Mouse (Mus musculus): ENCODE data around the gene Gjb1. TPM values are rescaled to one million over a fixed set of nuclear protein-coding genes. Genes with fewer than 3 reads are reported as not detected.

Gene Gjb1
- total RNA-seq, 2 experiments from 2014 or later: 8.3 to 10.3 TPM

DNA sequence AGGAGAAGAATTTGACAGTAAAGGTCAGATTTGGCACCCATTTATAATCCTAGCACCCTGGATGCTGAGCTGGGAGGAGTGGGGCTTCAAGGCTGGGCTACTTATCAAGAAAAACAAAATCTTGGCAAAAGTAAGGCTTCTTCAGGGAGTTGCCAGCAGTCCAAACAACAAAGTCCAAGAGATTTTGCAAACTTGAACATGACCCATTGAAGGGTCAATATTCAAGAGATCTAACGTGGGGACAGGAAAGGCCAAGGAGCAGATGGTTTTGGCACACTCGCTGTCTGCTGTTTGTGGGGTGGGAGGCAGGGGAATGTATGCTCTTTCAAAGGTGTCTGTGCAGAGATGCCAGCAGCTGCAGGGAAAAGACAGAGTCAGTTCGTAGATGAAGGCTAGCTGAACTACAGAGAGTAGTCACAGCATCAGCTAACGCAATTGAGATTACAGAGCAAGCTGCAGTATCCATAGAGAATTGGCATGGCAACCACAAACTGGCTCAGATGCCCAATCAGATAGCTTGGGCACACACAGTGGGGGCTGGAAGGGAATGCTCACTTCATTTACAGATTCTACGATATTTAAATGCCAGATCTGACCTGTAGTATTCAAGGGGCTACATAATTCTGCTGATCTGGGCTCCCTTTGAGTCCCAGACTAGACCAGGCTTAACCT is 12.8 kb downstream of the Gjb1 start:
- DNase-seq (ENCODE audit: low spot score in 2 of 2): peak; percentile 14 to 24
- intact Hi-C loops (cut with DNase I): no loop called here

GRCm38 (mm10) chrX:101394341-101394740 is 18.2 kb downstream of the Gjb1 start:
- no peak for DNase-seq (ENCODE audit: low spot score in 2 of 2)
- intact Hi-C loops (cut with DNase I): no loop called here

GRCm38 (mm10) chrX:101396459-101396858 is 20.3 kb downstream of the Gjb1 start:
- DNase-seq (ENCODE audit: low spot score in 2 of 2): no peak
- intact Hi-C loops (cut with DNase I): no loop called here

GRCm38 (mm10) chrX:101418946-101419724 is 43.0 kb downstream of the Gjb1 start:
- DNase-seq (ENCODE audit: low spot score in 2 of 2): peak; percentile 27 to 28
- intact Hi-C loops (cut with DNase I): loop anchor here (1.0 to 2.0 kb wide), 2 partner anchors 10 to 86 kb away; partner anchors contain the start of gene Nono

DNA sequence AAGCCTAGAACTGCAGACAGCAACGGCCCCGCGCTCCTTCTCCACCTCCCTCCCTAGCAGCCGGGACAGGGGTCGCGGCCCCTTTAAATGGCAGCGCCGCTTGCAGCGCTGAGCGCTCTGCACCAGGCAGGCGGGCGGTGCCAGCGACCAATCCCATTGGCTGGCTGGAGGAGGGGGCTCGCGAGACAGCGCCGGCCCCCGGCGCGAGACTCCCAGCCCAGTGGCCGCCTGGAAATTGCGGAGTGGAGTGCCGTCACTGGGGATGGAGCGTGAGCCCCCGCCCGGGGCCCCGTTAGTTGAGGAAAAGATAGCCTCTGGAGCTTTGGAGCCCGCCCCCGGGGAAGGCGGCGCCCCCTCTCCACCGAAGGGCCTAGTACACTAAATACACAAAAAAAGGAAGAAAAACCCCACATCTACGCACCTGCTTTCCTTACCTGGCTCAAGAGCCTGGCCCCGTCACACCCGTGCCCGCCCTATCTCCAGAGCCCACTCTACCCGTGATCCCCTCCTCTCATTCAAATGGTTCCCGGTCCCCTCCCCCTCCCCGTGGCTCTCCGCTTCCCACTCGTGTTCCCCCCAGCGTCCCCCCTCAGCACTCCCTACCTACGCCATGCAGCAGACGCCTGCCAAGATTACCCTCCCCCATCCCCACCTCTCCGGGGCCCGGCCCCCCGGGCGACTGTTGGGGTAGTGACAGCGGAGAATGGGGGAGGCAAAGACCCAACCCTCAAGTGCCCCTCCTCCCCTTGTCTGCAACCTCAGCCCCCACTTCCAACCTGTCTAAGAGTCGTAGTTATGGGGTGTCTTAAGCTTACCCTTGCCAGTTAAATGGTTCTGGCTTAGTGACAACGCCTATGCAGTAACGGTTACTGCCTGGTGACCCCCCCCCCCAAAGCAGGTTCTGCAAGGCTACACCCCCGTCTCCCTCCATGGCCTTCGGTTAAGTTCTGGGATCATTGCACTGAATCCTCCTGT is 43.8 kb downstream of the Gjb1 start:
- intact Hi-C loops (cut with DNase I): loop anchor here (1.0 to 10.0 kb wide), 3 partner anchors 9 to 285 kb away; partner anchors contain the start of gene Nono
- DNase-seq (ENCODE audit: low spot score in 2 of 2): peak; percentile 83 to 88

DNA sequence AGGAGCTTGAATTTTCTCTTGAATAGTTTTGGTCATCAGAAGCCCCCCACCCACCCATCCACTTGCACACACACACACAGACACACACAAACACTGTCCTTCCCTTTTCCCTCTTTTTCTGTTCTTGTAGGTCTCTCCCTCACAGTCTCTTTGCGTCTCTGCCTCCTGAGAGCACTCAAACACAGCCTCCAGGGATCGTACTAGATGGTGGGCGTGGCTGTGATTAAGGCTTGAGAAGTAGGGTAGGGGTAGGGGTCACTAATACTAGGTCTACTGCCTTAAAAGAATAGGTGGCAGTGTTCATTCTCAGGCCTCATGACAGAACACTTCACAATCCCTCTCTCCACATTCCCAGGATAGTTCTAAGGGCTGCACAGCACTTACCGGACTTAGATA is 44.5 kb downstream of the Gjb1 start, which contains the start of gene Zmym3:
TSS of gene Zmym3 (minus strand) at position 150 of the 396 bp plus-strand sequence.
- DNase-seq (ENCODE audit: low spot score in 2 of 2): no peak
- intact Hi-C loops (cut with DNase I): loop anchor here (10.0 kb wide), 1 partner anchor 286 kb away; no protein-coding TSS in a partner anchor

- intact Hi-C loops (cut with DNase I): loop anchor here (10.0 kb wide), 1 partner anchor 289 kb away; no protein-coding TSS in a partner anchor
- DNase-seq (ENCODE audit: low spot score in 2 of 2): no peak
These were observed 47.3 kb downstream of the Gjb1 start for GRCm38 (mm10) chrX:101423462-101423861.

DNA sequence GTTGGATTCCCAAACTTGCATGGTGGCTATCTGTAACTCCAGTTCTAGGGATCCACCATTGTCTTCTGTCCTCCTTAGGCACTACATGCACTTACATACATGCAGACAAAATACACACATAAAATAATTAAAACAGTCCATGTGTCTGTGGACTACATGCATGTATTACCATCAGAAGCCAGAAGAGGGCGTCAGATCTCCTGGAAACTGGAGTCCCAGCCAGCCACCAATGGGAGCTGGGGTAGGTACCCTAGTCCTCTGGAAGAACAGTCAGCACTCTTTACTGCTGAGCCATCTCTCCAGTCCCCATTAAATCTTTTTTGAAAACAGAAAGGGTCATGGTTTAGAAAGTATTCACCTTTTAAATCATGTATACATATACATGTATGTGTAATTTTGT is 51.6 kb downstream of the Gjb1 start:
- no peak for DNase-seq (ENCODE audit: low spot score in 2 of 2)
- intact Hi-C loops (cut with DNase I): loop anchor here (10.0 kb wide), 1 partner anchor 293 kb away; no protein-coding TSS in a partner anchor

DNA sequence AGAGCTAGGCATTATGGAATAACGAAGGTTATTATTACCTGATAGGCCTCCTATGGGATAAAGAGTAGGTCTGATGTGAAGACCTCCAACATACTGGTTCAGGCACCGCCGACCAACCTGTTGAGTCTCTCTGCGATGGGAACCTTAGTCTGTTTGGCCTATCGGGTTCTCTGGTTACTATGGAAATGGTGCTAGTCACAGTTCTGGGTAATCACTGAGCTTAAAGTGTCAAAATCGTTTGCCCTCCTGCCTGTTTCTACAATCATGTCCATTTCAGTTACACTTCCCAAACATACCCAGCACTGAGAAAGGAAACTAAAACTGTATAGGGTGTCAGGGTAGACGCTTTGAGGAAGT is 52.6 kb downstream of the Gjb1 start:
- intact Hi-C loops (cut with DNase I): loop anchor here (1.0 to 10.0 kb wide), 2 partner anchors 9 to 294 kb away; no protein-coding TSS in a partner anchor

GRCm38 (mm10) chrX:101429142-101429949 is 53.2 kb downstream of the Gjb1 start, which contains the start of gene Nono:
Nono (plus strand) TSS chrX:101429318.
- DNase-seq (ENCODE audit: low spot score in 2 of 2): peak; percentile 83 to 95
- intact Hi-C loops (cut with DNase I): loop anchor here (1.0 to 10.0 kb wide), 2 partner anchors 10 to 295 kb away; no protein-coding TSS in a partner anchor

More for the DNA sequence above, 52.6 kb downstream of the Gjb1 start:
- peak in 1 of 2 experiments; percentile 5 for DNase-seq (ENCODE audit: low spot score in 2 of 2)

DNA sequence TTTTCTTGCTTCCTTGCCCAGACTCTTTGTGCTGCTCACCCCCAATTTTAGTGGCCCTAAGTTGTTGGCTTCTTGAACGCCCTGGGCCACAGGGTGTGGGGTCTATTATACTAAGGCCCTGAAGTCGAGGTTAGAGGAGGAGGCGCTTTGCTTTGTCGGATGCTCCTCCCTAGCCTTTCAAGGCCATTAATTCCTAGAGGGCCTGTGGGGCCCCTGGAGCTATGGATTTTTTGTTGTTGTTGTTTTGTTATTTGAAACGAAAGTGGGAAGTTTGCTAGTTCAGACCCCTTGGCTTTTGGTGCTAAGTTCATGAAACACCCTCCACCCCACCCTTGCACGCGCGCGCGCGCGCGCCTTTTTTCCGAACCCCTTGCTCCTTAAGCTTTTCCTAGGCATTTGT is 53.8 kb downstream of the Gjb1 start:
- intact Hi-C loops (cut with DNase I): loop anchor here (1.0 to 10.0 kb wide), 3 partner anchors 11 to 295 kb away; partner anchors contain the start of gene Taf1
- no peak for DNase-seq (ENCODE audit: low spot score in 2 of 2)

Other genes starting within 250 kb of the Gjb1 start
- gene Snx12, start 153.8 kb upstream of the Gjb1 start, total RNA-seq (2021): 10 to 100 TPM; 69.4 to 75.2 TPM
- 10 to 100 TPM; 15.4 to 18.1 TPM for gene Foxo4, start 121.8 kb upstream of the Gjb1 start, total RNA-seq (2021)
- gene Gm614, start 112.4 kb upstream of the Gjb1 start, total RNA-seq (2021): not detected
- 1 to 10 TPM; 1.5 to 1.6 TPM for gene Il2rg, start 108.1 kb upstream of the Gjb1 start, total RNA-seq (2021)
- gene Gm20489, start 107.4 kb upstream of the Gjb1 start, total RNA-seq (2021): not detected
- 10 to 100 TPM; 18.4 to 22.7 TPM for gene Med12, start 102.3 kb upstream of the Gjb1 start, total RNA-seq (2021)
- 100 to 1,000 TPM; 174 to 180 TPM for gene Nlgn3, start 77.2 kb upstream of the Gjb1 start, total RNA-seq (2021)
- gene Zmym3, start 44.5 kb downstream of the Gjb1 start, total RNA-seq (2021): 100 to 1,000 TPM; 119 to 145 TPM
- gene Nono, start 52.9 kb downstream of the Gjb1 start, total RNA-seq (2021): 100 to 1,000 TPM; 118 to 130 TPM
- 1 to 10 TPM in 1 of 2 experiments, under 1 TPM in 1; 0.66 to 1.2 TPM for gene Itgb1bp2, start 72.7 kb downstream of the Gjb1 start, total RNA-seq (2021)
- gene Taf1, start 156.4 kb downstream of the Gjb1 start, total RNA-seq (2021): 10 to 100 TPM; 47.2 to 48.5 TPM

Measured in left cerebral cortex, postnatal 25 days (tissue).